Mouse (Mus musculus): ENCODE results near the gene Bri3. TPM values are rescaled to one million over a fixed set of nuclear protein-coding genes. Genes with fewer than 3 reads are reported as not detected.

Gene Bri3
- polyA plus RNA-seq, 1 experiment from 2014 or later, result 148 TPM

DNA sequence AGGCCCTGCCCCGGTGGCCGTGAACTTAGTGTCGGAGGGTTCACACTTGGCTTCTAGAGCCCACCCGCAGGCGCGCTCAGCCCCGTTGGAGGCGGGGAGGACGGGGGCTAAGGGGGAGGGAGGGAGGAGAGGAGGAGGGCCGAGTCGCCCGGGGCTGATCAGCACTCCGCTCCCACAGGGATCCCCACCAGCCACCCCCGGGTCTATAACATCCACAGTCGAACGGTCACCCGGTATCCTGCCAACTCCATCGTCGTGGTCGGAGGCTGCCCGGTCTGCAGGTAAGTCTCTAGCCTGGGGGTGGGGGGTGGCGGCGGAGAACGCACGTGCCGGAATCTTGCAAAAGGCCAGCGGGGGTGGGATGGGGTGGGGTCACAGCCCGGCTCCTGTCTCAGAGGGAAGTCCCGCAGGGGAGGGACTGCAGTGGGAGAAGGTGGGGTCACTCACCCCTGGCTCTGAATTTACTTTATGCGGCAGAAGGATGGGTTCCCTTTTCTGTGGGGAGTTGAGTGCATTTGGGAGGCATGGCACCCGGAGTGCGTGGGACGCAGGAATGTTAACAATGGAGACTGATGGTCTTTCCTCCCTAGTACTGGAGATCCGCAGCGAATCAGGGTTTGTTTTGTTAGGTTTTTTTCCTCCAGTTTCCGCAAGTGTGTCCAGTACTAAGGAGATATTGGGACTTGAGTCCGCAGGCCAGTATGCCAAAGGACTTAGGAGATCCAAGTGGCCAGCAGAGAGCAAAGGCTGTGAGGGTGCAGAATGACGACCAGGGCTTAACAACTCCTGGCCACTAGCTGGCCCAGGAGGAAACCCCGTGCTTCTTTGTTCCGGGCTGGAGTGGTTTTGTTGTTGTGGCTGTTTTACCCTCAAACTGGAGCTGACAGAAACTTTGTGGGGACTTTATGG lies 11.6 kb downstream of the Bri3 start:
- H3K36me3 ChIP-seq, result peaks cover 29% of the 10 kb centered on the region
- no peak; the same call in 1 of the 2 replicates for ATAC-seq (ENCODE audit: insufficient number of reproducible peaks, insufficient read depth, low FRiP score, low TSS enrichment, low read depth)
- H3K9me3 ChIP-seq, result no peaks in the 10 kb centered on the region
- H3K9ac ChIP-seq (replicated peaks), result peak overlapping the region; percentile 98
- H3K4me3 ChIP-seq (replicated peaks), result peak overlapping the region; percentile 99
- H3K4me2 ChIP-seq, result peak overlapping the region; percentile 82
- H3K27me3 ChIP-seq, result no peaks in the 10 kb centered on the region
- peaks cover 46% of the 10 kb centered on the region for H3K4me1 ChIP-seq (replicated peaks)
- peak overlapping the region; percentile 94 for H3K27ac ChIP-seq
- under 1% methylated on average over 40 of the region's 40 CpGs for WGBS

DNA sequence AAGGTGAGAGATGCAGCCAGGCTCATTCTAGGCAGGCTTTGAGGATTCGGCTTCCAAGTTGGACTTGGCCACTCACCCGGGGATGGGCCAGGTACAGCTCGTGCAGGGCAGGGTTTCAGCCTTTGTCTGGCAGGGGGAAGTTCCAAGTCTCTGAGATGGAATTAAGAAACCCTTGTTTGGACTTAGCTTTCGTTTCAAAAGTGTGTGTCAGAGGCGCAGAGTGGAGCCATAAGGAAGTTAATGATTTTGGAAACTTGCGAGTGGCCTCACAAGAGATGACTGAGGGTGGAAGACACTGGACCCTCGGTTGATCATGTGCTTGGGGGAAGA lies 12.3 kb downstream of the Bri3 start:
- Histone ChIP-seq H3K4me3 (replicated peaks) (peak overlapping the region; percentile 99), H3K9me3 (no peaks in the 10 kb centered on the region), H3K9ac (replicated peaks) (peak overlapping the region; percentile 98), H3K27me3 (no peaks in the 10 kb centered on the region), H3K4me1 (replicated peaks) (peaks cover 46% of the 10 kb centered on the region), H3K36me3 (peaks cover 36% of the 10 kb centered on the region), H3K27ac (peak overlapping the region; percentile 94), H3K4me2 (peak overlapping the region; percentile 82)
- no peak for ATAC-seq (ENCODE audit: insufficient number of reproducible peaks, insufficient read depth, low FRiP score, low TSS enrichment, low read depth)
- whole genome bisulfite sequencing, result 9% methylated on average over 7 of the region's 7 CpGs

DNA sequence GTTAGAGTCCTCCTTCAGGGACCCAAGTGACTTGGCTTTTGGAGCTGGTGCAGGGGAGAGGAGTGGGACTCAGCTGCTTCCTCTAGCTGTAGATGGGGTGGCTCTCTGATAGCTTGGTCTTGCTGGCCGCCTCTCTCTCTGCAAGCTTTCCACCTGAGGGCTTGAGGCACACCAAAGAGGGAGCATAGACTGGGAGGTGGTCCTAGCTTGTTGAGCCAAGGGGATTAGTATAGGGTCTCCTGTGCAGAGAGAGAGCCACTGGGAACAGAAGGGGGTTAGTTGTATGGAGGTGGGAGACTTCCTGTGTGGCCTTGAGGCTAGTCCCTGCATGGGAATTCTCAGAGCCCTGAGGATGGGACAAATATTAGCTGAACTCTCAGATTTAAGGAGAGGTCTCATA lies 12.7 kb downstream of the Bri3 start:
- WGBS, result 44% methylated on average over 1 of the region's 1 CpGs
- Histone ChIP-seq H3K4me2 (peak overlapping the region; percentile 82), H3K4me1 (replicated peaks) (peaks cover 46% of the 10 kb centered on the region), H3K36me3 (peaks cover 39% of the 10 kb centered on the region), H3K27ac (peak overlapping the region; percentile 94), H3K4me3 (replicated peaks) (peak overlapping the region; percentile 99), H3K27me3 (no peaks in the 10 kb centered on the region), H3K9me3 (no peaks in the 10 kb centered on the region), H3K9ac (replicated peaks) (peak overlapping the region; percentile 98)
- ATAC-seq (ENCODE audit: insufficient number of reproducible peaks, insufficient read depth, low FRiP score, low TSS enrichment, low read depth), result no peak

DNA sequence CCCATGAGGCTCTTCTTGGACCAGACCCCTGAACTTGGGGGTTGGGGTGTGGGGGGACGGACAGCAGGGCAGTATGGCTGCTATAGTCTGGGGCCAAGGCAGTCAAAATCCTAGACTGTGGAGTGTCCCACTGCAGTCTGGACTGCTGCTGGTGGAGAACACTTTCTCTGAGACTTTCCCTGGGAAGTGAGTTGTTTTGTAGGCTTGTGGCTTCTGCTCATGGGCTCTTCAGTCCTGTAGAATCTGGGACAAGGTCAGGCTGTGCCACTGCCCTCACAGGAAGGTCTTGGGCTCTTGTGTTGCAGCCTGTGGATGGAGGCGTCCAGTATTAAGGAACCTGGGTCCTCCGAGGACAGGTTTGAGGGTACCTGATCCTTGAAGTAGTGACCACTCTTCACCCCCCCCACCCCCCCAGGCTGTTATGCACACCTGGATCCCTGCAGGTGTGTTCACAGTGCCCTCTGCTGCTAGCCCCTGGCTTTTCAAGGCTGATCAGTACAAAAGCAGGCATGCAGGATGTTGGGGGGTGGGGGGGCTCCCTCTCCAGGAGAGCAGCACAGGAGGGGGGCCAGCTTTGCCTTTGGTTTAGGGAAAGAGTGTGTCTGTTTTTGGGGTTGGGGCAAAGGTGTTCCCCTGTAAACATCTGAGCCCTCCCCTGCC lies 13.3 kb downstream of the Bri3 start:
- Histone ChIP-seq H3K27ac (peak overlapping the region; percentile 94; the same call in 1 of the 2 replicates), H3K27me3 (no peaks in the 10 kb centered on the region), H3K9ac (replicated peaks) (peak overlapping the region; percentile 98), H3K4me3 (replicated peaks) (peak overlapping the region; percentile 99), H3K4me2 (peak overlapping the region; percentile 82), H3K4me1 (replicated peaks) (peaks cover 46% of the 10 kb centered on the region), H3K9me3 (no peaks in the 10 kb centered on the region), H3K36me3 (peaks cover 44% of the 10 kb centered on the region)
- ATAC-seq (ENCODE audit: insufficient number of reproducible peaks, insufficient read depth, low FRiP score, low TSS enrichment, low read depth), result no peak
- WGBS, result 70% methylated on average over 3 of the region's 3 CpGs

DNA sequence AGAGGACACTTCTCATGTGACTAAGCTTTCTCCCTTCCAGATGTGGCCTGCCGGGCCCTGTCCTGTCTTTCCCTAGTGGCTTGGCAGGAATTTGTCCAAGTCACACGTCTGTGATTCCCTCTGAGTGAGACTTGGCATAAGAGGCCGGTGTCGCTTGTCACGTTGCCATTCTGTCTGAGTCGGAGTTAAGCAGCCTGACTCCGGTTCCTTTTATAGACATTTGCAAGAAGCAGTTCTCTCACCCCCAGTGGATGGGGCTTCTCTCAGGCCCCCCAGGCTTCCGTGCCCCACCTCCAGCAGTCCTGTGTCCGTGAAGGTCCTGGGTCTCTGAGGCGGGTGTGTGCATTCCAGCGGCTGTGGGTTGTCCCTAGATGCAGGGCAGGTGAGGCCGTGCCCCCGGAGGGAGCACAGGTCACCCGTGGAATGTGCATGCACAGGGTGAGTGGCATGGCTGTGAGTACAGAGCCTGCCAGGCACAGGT lies 13.9 kb downstream of the Bri3 start:
- no peaks in the 10 kb centered on the region for H3K9me3 ChIP-seq
- H3K9ac ChIP-seq (replicated peaks), result peak overlapping the region; percentile 47
- no peak overlapping the region; the same call in 1 of the 2 replicates for H3K27ac ChIP-seq
- peak overlapping the region; percentile 82 for H3K4me2 ChIP-seq
- H3K4me1 ChIP-seq (replicated peaks), result peaks cover 46% of the 10 kb centered on the region
- H3K27me3 ChIP-seq, result no peaks in the 10 kb centered on the region
- WGBS, result 37% methylated on average over 14 of the region's 14 CpGs
- peak overlapping the region; percentile 99 for H3K4me3 ChIP-seq (replicated peaks)
- ATAC-seq (ENCODE audit: insufficient number of reproducible peaks, insufficient read depth, low FRiP score, low TSS enrichment, low read depth), result no peak
- peaks cover 48% of the 10 kb centered on the region for H3K36me3 ChIP-seq

DNA sequence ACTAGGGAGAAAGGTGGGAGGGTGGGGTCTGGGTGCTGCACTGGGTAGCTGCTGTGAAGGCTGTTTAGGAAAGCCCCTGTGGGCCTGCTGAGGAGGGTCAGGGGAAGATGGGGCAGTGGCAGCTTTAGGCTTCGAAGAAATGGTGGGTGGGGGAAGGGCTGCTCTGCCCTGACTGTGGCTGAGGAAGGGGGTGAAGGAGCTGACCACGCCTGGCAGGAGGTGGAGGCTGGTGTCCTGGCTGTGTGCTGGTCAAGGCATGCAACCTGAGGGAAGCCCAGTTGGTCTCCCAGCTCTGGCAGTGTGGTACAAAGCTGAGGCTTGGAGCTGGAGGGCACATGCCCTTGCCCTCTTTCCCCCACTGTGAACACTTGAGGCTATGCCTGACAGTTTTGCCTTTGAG lies 14.4 kb downstream of the Bri3 start:
- ATAC-seq (ENCODE audit: insufficient number of reproducible peaks, insufficient read depth, low FRiP score, low TSS enrichment, low read depth), result no peak
- Histone ChIP-seq H3K9me3 (no peaks in the 10 kb centered on the region), H3K36me3 (peaks cover 53% of the 10 kb centered on the region), H3K4me1 (replicated peaks) (peaks cover 46% of the 10 kb centered on the region), H3K4me3 (replicated peaks) (peak overlapping the region; percentile 99), H3K27ac (no peak overlapping the region), H3K9ac (replicated peaks) (peak overlapping the region; percentile 47), H3K4me2 (peak overlapping the region; percentile 82), H3K27me3 (no peaks in the 10 kb centered on the region)
- WGBS, result 39% methylated on average over 2 of the region's 2 CpGs

DNA sequence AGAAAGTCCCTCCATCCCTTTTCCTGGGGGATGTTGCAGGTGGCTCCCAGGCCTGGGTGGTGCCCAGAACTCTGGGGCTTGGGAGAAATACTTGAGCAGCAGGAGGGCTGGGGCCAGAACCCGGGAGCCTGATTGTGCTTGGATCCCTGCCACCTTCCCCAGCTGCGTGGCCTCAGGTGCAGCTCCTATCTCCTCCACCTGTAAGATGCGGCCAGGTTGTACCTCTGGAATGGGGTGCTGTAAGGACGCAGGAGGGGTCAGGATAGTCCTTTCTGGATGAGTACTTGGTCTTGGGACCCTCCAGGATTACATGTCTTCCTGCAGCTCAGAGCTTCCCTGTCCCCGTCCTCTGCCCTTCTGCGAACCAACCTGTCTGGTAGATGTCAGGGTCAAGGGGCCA lies 15.0 kb downstream of the Bri3 start:
- H3K27me3 ChIP-seq, result no peaks in the 10 kb centered on the region
- no peaks in the 10 kb centered on the region for H3K9me3 ChIP-seq
- H3K36me3 ChIP-seq, result peaks cover 56% of the 10 kb centered on the region
- H3K4me3 ChIP-seq (replicated peaks), result no peak overlapping the region
- H3K9ac ChIP-seq (replicated peaks), result peak overlapping the region; percentile 47; the same call in 1 of the 2 replicates
- 77% methylated on average over 6 of the region's 6 CpGs for WGBS
- ATAC-seq (ENCODE audit: insufficient number of reproducible peaks, insufficient read depth, low FRiP score, low TSS enrichment, low read depth), result no peak
- peak overlapping the region; percentile 82 for H3K4me2 ChIP-seq
- H3K4me1 ChIP-seq (replicated peaks), result peaks cover 45% of the 10 kb centered on the region
- no peak overlapping the region for H3K27ac ChIP-seq

DNA sequence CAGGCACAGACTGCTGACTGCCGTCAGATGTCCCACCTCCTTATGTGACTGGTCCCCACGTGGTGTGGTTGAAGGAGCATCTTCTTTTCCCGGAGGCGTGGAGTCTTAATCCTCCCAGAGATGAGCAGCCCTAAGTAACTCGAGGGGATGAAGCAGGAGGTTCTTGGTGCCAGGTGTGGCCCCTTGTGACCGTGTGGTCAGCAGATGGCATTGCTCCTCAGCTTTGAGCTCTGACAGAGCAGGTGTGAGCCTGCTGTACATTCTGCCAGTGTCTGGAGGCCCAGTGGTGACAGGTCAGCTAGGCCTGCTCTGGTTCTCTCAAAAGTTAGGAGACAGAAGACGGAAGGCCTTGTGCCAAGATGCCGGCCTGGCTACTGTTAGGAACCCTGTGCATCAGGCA lies 16.2 kb downstream of the Bri3 start:
- Histone ChIP-seq H3K9ac (replicated peaks) (no peak overlapping the region), H3K27me3 (no peaks in the 10 kb centered on the region), H3K4me1 (replicated peaks) (peaks cover 41% of the 10 kb centered on the region), H3K9me3 (no peaks in the 10 kb centered on the region), H3K4me2 (no peak overlapping the region), H3K4me3 (replicated peaks) (no peak overlapping the region), H3K27ac (no peak overlapping the region), H3K36me3 (peaks cover 66% of the 10 kb centered on the region)
- no peak for ATAC-seq (ENCODE audit: insufficient number of reproducible peaks, insufficient read depth, low FRiP score, low TSS enrichment, low read depth)
- 77% methylated on average over 8 of the region's 8 CpGs for WGBS

DNA sequence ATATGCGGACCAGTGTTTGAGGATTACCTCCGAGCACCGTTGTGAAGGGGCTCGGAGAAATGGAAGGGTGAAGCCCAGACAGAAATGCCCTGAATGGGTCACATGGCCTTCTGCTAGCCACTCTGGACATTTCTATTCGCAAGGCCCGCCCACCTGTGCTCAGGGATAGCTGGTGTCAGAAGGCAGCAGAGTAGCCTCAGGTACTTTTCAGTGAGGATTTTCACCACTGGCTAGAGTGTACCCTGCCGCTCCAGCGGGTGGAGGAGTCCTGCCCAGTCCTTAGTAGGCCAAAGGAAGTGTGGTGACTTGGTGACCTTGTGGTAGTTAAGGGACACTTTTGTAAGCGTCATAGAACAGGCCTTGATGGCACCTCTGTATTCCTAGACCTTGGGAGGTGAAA lies 17.1 kb downstream of the Bri3 start:
- 86% methylated on average over 9 of the region's 9 CpGs for WGBS
- no peak overlapping the region for H3K4me3 ChIP-seq (replicated peaks)
- ATAC-seq (ENCODE audit: insufficient number of reproducible peaks, insufficient read depth, low FRiP score, low TSS enrichment, low read depth), result no peak
- H3K27ac ChIP-seq, result no peak overlapping the region
- no peaks in the 10 kb centered on the region for H3K27me3 ChIP-seq
- H3K4me2 ChIP-seq, result no peak overlapping the region
- H3K36me3 ChIP-seq, result peaks cover 70% of the 10 kb centered on the region
- H3K4me1 ChIP-seq (replicated peaks), result peaks cover 41% of the 10 kb centered on the region
- no peaks in the 10 kb centered on the region for H3K9me3 ChIP-seq
- no peak overlapping the region for H3K9ac ChIP-seq (replicated peaks)

DNA sequence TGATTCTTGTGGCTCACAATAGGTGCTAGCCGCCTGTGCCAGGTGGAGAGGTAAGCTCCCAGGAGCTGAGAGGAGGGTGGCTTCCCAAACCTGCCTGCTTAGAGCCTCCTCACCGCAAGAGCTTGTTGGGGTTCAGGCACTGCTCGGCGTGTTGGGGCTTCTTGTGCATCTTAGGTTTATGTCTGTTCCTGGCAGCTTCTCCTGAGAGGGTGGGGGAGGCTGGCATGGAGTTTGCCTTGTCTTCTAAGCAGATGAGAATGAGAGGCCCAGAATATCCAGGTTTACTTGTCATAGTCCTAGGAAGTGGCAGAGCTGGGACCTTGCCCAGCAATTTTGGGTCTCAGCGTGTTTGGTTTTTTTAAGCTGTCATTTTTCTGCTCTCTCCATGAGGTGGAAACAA lies 17.6 kb downstream of the Bri3 start:
- peaks cover 76% of the 10 kb centered on the region for H3K36me3 ChIP-seq
- H3K4me3 ChIP-seq (replicated peaks), result no peak overlapping the region
- no peak for ATAC-seq (ENCODE audit: insufficient number of reproducible peaks, insufficient read depth, low FRiP score, low TSS enrichment, low read depth)
- H3K9me3 ChIP-seq, result no peaks in the 10 kb centered on the region
- peaks cover 37% of the 10 kb centered on the region for H3K4me1 ChIP-seq (replicated peaks)
- H3K4me2 ChIP-seq, result no peak overlapping the region
- no peaks in the 10 kb centered on the region for H3K27me3 ChIP-seq
- H3K27ac ChIP-seq, result no peak overlapping the region
- WGBS, result 91% methylated on average over 5 of the region's 5 CpGs
- no peak overlapping the region for H3K9ac ChIP-seq (replicated peaks)

DNA sequence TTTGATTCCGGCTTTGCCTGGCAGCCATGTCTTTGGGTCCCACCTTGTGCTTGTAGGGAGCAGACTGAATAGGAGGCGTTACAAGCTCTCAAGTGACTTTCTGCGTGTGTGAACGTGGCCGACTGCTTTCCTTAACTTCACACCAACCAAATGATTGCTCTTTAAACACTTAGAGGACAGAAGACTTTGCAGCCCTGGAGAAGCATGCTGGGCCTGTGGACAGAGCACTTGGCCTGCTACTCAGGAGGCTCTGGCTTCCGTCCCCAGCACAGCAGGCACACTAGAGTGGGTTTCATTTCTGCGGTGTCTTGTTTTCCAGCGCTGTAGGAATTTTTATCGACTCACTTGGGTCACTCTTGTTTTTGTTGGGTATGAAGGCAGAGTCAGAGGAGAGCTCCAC lies 18.8 kb downstream of the Bri3 start:
- no peak for ATAC-seq (ENCODE audit: insufficient number of reproducible peaks, insufficient read depth, low FRiP score, low TSS enrichment, low read depth)
- peaks cover 85% of the 10 kb centered on the region for H3K36me3 ChIP-seq
- 77% methylated on average over 9 of the region's 9 CpGs for WGBS
- peaks cover 24% of the 10 kb centered on the region for H3K4me1 ChIP-seq (replicated peaks)
- H3K9ac ChIP-seq (replicated peaks), result no peak overlapping the region
- no peaks in the 10 kb centered on the region for H3K27me3 ChIP-seq
- no peak overlapping the region for H3K4me3 ChIP-seq (replicated peaks)
- H3K9me3 ChIP-seq, result no peaks in the 10 kb centered on the region
- no peak overlapping the region for H3K4me2 ChIP-seq
- no peak overlapping the region for H3K27ac ChIP-seq

All from limb, embryonic 12.5 days (tissue).